Mouse (Mus musculus) megakaryocyte, embryonic 14.5 days (primary cell): ENCODE measurements around the gene Tmem237.

Experiments used
- FLI1 ChIP-seq: IDR thresholded peaks from 2 replicates; pipeline ENCODE4 v1.6.1; 2012; ENCODE audit warnings: low read length, inconsistent platforms, mixed read lengths
- GATA1 ChIP-seq: IDR thresholded peaks from 3 replicates; pipeline ENCODE4 v1.6.1; 2012; ENCODE audit warnings: mixed read lengths, low read length, inconsistent platforms, borderline replicate concordance

DNA sequence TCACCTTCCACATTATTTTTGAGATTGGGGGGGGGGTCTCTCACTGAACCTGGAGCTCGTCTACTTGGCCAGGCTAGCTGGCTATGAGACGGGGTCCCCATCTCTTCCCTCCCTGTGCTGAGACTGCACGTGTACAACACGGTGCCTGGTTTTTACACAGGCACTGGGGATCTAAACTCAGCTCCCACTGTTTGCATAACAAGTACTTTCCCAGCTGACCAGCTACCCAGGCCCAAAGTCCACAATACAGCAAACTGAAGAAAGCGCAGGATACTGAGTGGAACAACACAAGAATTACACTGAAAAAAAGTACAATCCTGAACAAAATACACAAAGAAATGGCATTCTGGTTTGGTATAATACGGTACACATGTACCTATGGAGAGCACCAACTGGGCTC lies 18.1 kb downstream of the Tmem237 start:
- TF ChIP-seq GATA1 = no peak
- TF ChIP-seq FLI1 = no peak
